Mouse (Mus musculus): Measurements from ENCODE around the gene Tnn. TPM values are rescaled to one million over a fixed set of nuclear protein-coding genes. Genes with fewer than 3 reads are reported as not detected.

Gene Tnn
- polyA plus RNA-seq, 1 experiment from 2014 or later, result not detected

GRCm38 (mm10) chr1:160100996-160101395 is 52.4 kb downstream of the Tnn start:
- DNase-seq (ENCODE audit: low spot score), result no peak
- WGBS, result 86% methylated on average over 5 of the region's 5 CpGs
- no peak for ATAC-seq (replicated peaks; ENCODE audit: low FRiP score)
- H3K9me3 ChIP-seq (ENCODE audit: control insufficient read depth, low read length), result no peaks in the 10 kb centered on the region
- H3K4me2 ChIP-seq (ENCODE audit: low read depth, low read length, severe bottlenecking), result no peak overlapping the region
- no peaks in the 10 kb centered on the region for H3K4me1 ChIP-seq (replicated peaks; ENCODE audit: control insufficient read depth, insufficient read depth, low read length)
- H3K36me3 ChIP-seq (ENCODE audit: control insufficient read depth, insufficient read depth, low read length), result no peaks in the 10 kb centered on the region
- H3K27me3 ChIP-seq (ENCODE audit: control insufficient read depth, insufficient read depth, low read length), result no peaks in the 10 kb centered on the region
- no peak overlapping the region for H3K27ac ChIP-seq (ENCODE audit: low read depth, low read length)
- H3K4me3 ChIP-seq (ENCODE audit: low read depth, low read length), result no peak overlapping the region
- H3K9ac ChIP-seq (ENCODE audit: low read length), result no peak overlapping the region

GRCm38 (mm10) chr1:160099659-160100302 is 53.6 kb downstream of the Tnn start:
- DNase-seq (ENCODE audit: low spot score) (no peak), ATAC-seq (replicated peaks; ENCODE audit: low FRiP score) (no peak)
- Histone ChIP-seq H3K27me3 (ENCODE audit: control insufficient read depth, insufficient read depth, low read length) (no peaks in the 10 kb centered on the region), H3K9me3 (ENCODE audit: control insufficient read depth, low read length) (no peaks in the 10 kb centered on the region), H3K9ac (ENCODE audit: low read length) (no peak overlapping the region), H3K4me1 (replicated peaks; ENCODE audit: control insufficient read depth, insufficient read depth, low read length) (no peaks in the 10 kb centered on the region), H3K4me3 (ENCODE audit: low read depth, low read length) (no peak overlapping the region), H3K36me3 (ENCODE audit: control insufficient read depth, insufficient read depth, low read length) (no peaks in the 10 kb centered on the region), H3K27ac (ENCODE audit: low read depth, low read length) (no peak overlapping the region), H3K4me2 (ENCODE audit: low read depth, low read length, severe bottlenecking) (no peak overlapping the region)
- 86% methylated on average over 5 of the region's 5 CpGs for WGBS

GRCm38 (mm10) chr1:160086651-160087050 is 66.7 kb downstream of the Tnn start:
- H3K4me1 ChIP-seq (replicated peaks; ENCODE audit: control insufficient read depth, insufficient read depth, low read length), result no peaks in the 10 kb centered on the region
- no peak overlapping the region for H3K4me2 ChIP-seq (ENCODE audit: low read depth, low read length, severe bottlenecking)
- no peak for DNase-seq (ENCODE audit: low spot score)
- 79% methylated on average over 2 of the region's 2 CpGs for WGBS
- no peaks in the 10 kb centered on the region for H3K36me3 ChIP-seq (ENCODE audit: control insufficient read depth, insufficient read depth, low read length)
- H3K4me3 ChIP-seq (ENCODE audit: low read depth, low read length), result no peak overlapping the region
- H3K9me3 ChIP-seq (ENCODE audit: control insufficient read depth, low read length), result no peaks in the 10 kb centered on the region
- no peak overlapping the region for H3K9ac ChIP-seq (ENCODE audit: low read length)
- H3K27ac ChIP-seq (ENCODE audit: low read depth, low read length), result no peak overlapping the region
- ATAC-seq (replicated peaks; ENCODE audit: low FRiP score), result no peak
- no peaks in the 10 kb centered on the region for H3K27me3 ChIP-seq (ENCODE audit: control insufficient read depth, insufficient read depth, low read length)

GRCm38 (mm10) chr1:160084239-160084638 is 69.1 kb downstream of the Tnn start:
- DNase-seq (ENCODE audit: low spot score), result no peak
- Histone ChIP-seq H3K9ac (ENCODE audit: low read length) (no peak overlapping the region), H3K4me1 (replicated peaks; ENCODE audit: control insufficient read depth, insufficient read depth, low read length) (no peaks in the 10 kb centered on the region), H3K27ac (ENCODE audit: low read depth, low read length) (no peak overlapping the region), H3K9me3 (ENCODE audit: control insufficient read depth, low read length) (no peaks in the 10 kb centered on the region), H3K4me2 (ENCODE audit: low read depth, low read length, severe bottlenecking) (no peak overlapping the region), H3K27me3 (ENCODE audit: control insufficient read depth, insufficient read depth, low read length) (no peaks in the 10 kb centered on the region), H3K4me3 (ENCODE audit: low read depth, low read length) (no peak overlapping the region), H3K36me3 (ENCODE audit: control insufficient read depth, insufficient read depth, low read length) (no peaks in the 10 kb centered on the region)
- ATAC-seq (replicated peaks; ENCODE audit: low FRiP score), result no peak
- 75% methylated on average over 1 of the region's 1 CpGs for WGBS

GRCm38 (mm10) chr1:160082647-160083046 is 70.7 kb downstream of the Tnn start:
- WGBS, result 70% methylated on average over 1 of the region's 1 CpGs
- H3K4me2 ChIP-seq (ENCODE audit: low read depth, low read length, severe bottlenecking), result no peak overlapping the region

GRCm38 (mm10) chr1:160080800-160081436 is 72.5 kb downstream of the Tnn start:
- Histone ChIP-seq H3K27ac (ENCODE audit: low read depth, low read length) (no peak overlapping the region), H3K36me3 (ENCODE audit: control insufficient read depth, insufficient read depth, low read length) (no peaks in the 10 kb centered on the region), H3K4me1 (replicated peaks; ENCODE audit: control insufficient read depth, insufficient read depth, low read length) (no peaks in the 10 kb centered on the region), H3K9me3 (ENCODE audit: control insufficient read depth, low read length) (no peaks in the 10 kb centered on the region), H3K9ac (ENCODE audit: low read length) (no peak overlapping the region), H3K4me2 (ENCODE audit: low read depth, low read length, severe bottlenecking) (no peak overlapping the region), H3K27me3 (ENCODE audit: control insufficient read depth, insufficient read depth, low read length) (no peaks in the 10 kb centered on the region), H3K4me3 (ENCODE audit: low read depth, low read length) (no peak overlapping the region)
- DNase-seq (ENCODE audit: low spot score), result peak; percentile 89
- ATAC-seq (replicated peaks; ENCODE audit: low FRiP score), result peak; percentile 68; the same call in 1 of the 2 replicates
- 36% methylated on average over 2 of the region's 2 CpGs for WGBS

More at GRCm38 (mm10) chr1:160082647-160083046, 70.7 kb downstream of the Tnn start:
- H3K36me3 ChIP-seq (ENCODE audit: control insufficient read depth, insufficient read depth, low read length), result no peaks in the 10 kb centered on the region
- ATAC-seq (replicated peaks; ENCODE audit: low FRiP score), result no peak
- H3K4me1 ChIP-seq (replicated peaks; ENCODE audit: control insufficient read depth, insufficient read depth, low read length), result no peaks in the 10 kb centered on the region
- no peak overlapping the region for H3K9ac ChIP-seq (ENCODE audit: low read length)
- no peaks in the 10 kb centered on the region for H3K9me3 ChIP-seq (ENCODE audit: control insufficient read depth, low read length)
- no peak overlapping the region for H3K4me3 ChIP-seq (ENCODE audit: low read depth, low read length)
- H3K27me3 ChIP-seq (ENCODE audit: control insufficient read depth, insufficient read depth, low read length), result no peaks in the 10 kb centered on the region
- no peak overlapping the region for H3K27ac ChIP-seq (ENCODE audit: low read depth, low read length)
- no peak for DNase-seq (ENCODE audit: low spot score)

GRCm38 (mm10) chr1:160078882-160079661 is 74.3 kb downstream of the Tnn start:
- no peaks in the 10 kb centered on the region for H3K4me1 ChIP-seq (replicated peaks; ENCODE audit: control insufficient read depth, insufficient read depth, low read length)
- DNase-seq (ENCODE audit: low spot score) (no peak), ATAC-seq (replicated peaks; ENCODE audit: low FRiP score) (no peak)
- H3K9me3 ChIP-seq (ENCODE audit: control insufficient read depth, low read length), result no peaks in the 10 kb centered on the region
- H3K27ac ChIP-seq (ENCODE audit: low read depth, low read length), result no peak overlapping the region
- H3K9ac ChIP-seq (ENCODE audit: low read length), result no peak overlapping the region
- H3K4me2 ChIP-seq (ENCODE audit: low read depth, low read length, severe bottlenecking), result no peak overlapping the region
- H3K4me3 ChIP-seq (ENCODE audit: low read depth, low read length), result no peak overlapping the region
- no peaks in the 10 kb centered on the region for H3K27me3 ChIP-seq (ENCODE audit: control insufficient read depth, insufficient read depth, low read length)
- WGBS, result 79% methylated on average over 14 of the region's 14 CpGs
- H3K36me3 ChIP-seq (ENCODE audit: control insufficient read depth, insufficient read depth, low read length), result no peaks in the 10 kb centered on the region

- no peak overlapping the region for H3K4me2 ChIP-seq (ENCODE audit: low read depth, low read length, severe bottlenecking)
- ATAC-seq (replicated peaks; ENCODE audit: low FRiP score) (no peak), DNase-seq (ENCODE audit: low spot score) (no peak)
- 63% methylated on average over 7 of the region's 7 CpGs for WGBS
- no peaks in the 10 kb centered on the region for H3K27me3 ChIP-seq (ENCODE audit: control insufficient read depth, insufficient read depth, low read length)
- no peak overlapping the region for H3K9ac ChIP-seq (ENCODE audit: low read length)
- H3K36me3 ChIP-seq (ENCODE audit: control insufficient read depth, insufficient read depth, low read length), result no peaks in the 10 kb centered on the region
- H3K27ac ChIP-seq (ENCODE audit: low read depth, low read length), result no peak overlapping the region
- no peaks in the 10 kb centered on the region for H3K4me1 ChIP-seq (replicated peaks; ENCODE audit: control insufficient read depth, insufficient read depth, low read length)
- no peak overlapping the region for H3K4me3 ChIP-seq (ENCODE audit: low read depth, low read length)
- no peaks in the 10 kb centered on the region for H3K9me3 ChIP-seq (ENCODE audit: control insufficient read depth, low read length)
Observed at GRCm38 (mm10) chr1:160064547-160065144, 88.7 kb downstream of the Tnn start.
